Mouse (Mus musculus) lung, embryonic 14.5 days (tissue): ENCODE data around the gene Tent5b. TPM values are rescaled to one million over a fixed set of nuclear protein-coding genes. Genes with fewer than 3 reads are reported as not detected.

ENCODE experiments used
- ATAC-seq: fragments of 200-750 bp; cut with Nextera tagmentation; 2 replicates; pipeline ENCODE4 v1.8.0; 2017; ENCODE audit warnings: mild to moderate bottlenecking, moderate TSS enrichment, moderate library complexity; ENCODE audit not compliant: insufficient read depth
- DNase-seq: peaks from one replicate; pipeline ENCODE4 v3.0.0-alpha.2; 2015
- H3K27ac ChIP-seq: fragments of 300-500 bp; sonication (generic); 2 replicates; pipeline ENCODE4 v1.5.1; 2014; ENCODE audit warnings: low read depth, mild to moderate bottlenecking, moderate library complexity
- H3K27me3 ChIP-seq: fragments of 300-500 bp; sonication (generic); 2 replicates; pipeline ENCODE4 v1.6.1; 2014; ENCODE audit warnings: low read length, control low read depth; ENCODE audit not compliant: insufficient read depth
- H3K36me3 ChIP-seq: fragments of 300-500 bp; sonication (generic); 2 replicates; pipeline ENCODE4 v1.6.1; 2014; ENCODE audit warnings: control low read depth; ENCODE audit not compliant: insufficient read depth
- H3K4me1 ChIP-seq: fragments of 300-500 bp; sonication (generic); 2 replicates; pipeline ENCODE4 v1.6.1; 2014; ENCODE audit warnings: antibody characterized with exemption, control low read depth; ENCODE audit not compliant: insufficient read depth
- H3K4me2 ChIP-seq: fragments of 300-500 bp; sonication (generic); 2 replicates; pipeline ENCODE4 v1.6.1; 2014; ENCODE audit warnings: mild to moderate bottlenecking
- H3K4me3 ChIP-seq: fragments of 300-500 bp; sonication (generic); 2 replicates; pipeline ENCODE4 v1.5.1; 2014; ENCODE audit warnings: low read depth, low read length
- H3K9ac ChIP-seq: fragments of 300-500 bp; sonication (generic); 2 replicates; pipeline ENCODE4 v1.6.1; 2014
- H3K9me3 ChIP-seq: fragments of 300-500 bp; sonication (generic); 2 replicates; pipeline ENCODE4 v1.6.1; 2016; ENCODE audit warnings: low read depth, low read length, control low read depth
- CTCF ChIP-seq: IDR thresholded peaks from 2 replicates; pipeline ENCODE4 v1.5.1; 2016; ENCODE audit warnings: antibody characterized with exemption, low read depth
- WGBS: fragments of 180-500 bp; shearing (Covaris S2); extraction: QIAGEN DNeasy Blood & Tissue Kit; methylation state at CpG from one replicate; pipeline ENCODE4 v1.1.7; 2014; 5-methylcytosine and 5-hydroxymethylcytosine counted together
- polyA plus RNA-seq: library from polyadenylated mRNA; unstranded; fragments of >200 nt; fragmentation: Nextera tagmentation; extraction: Ambion mirVana; gene quantifications from 2 replicates; pipeline ENCODE4 v1.2.1, GENCODE M21; 2014

Gene Tent5b
- polyA plus RNA-seq, 1 experiment from 2014 or later = 0.41 TPM

- H3K4me3 ChIP-seq = no peak overlapping the region
- ATAC-seq = peak; percentile 68
- no peaks in the 10 kb centered on the region for H3K4me1 ChIP-seq
- no peak overlapping the region for H3K9ac ChIP-seq
- peaks cover 2% of the 10 kb centered on the region; the same call in 1 of the 2 replicates for H3K27me3 ChIP-seq
- H3K9me3 ChIP-seq = no peaks in the 10 kb centered on the region
- H3K36me3 ChIP-seq = no peaks in the 10 kb centered on the region
- DNase-seq = peak; percentile 86
- no peak overlapping the region for H3K4me2 ChIP-seq
- WGBS = 14% methylated on average over 8 of the region's 8 CpGs
- TF ChIP-seq CTCF = peak; percentile 93
- H3K27ac ChIP-seq = no peak overlapping the region
Measured at GRCm38 (mm10) chr4:133512972-133513371, 33.0 kb downstream of the Tent5b start.

- DNase-seq (peak; percentile 76), ATAC-seq (peak; percentile 89)
- Histone ChIP-seq H3K27ac (peak within 1 kb of the TSS; percentile 63; the same call in 1 of the 2 replicates), H3K36me3 (no peaks in the 10 kb centered on the region), H3K4me1 (0 out of 2 replicates have a peak, but pooled peaks cover 3% of the 10 kb centered on the region), H3K9me3 (no peaks in the 10 kb centered on the region), H3K4me2 (peak within 1 kb of the TSS; percentile 56), H3K9ac (peak within 1 kb of the TSS; percentile 68), H3K27me3 (peaks cover 29% of the 10 kb centered on the region), H3K4me3 (peak within 1 kb of the TSS; percentile 56)
- 3% methylated on average over 54 of the region's 69 CpGs for WGBS
- TF ChIP-seq CTCF = no peak
Measured at GRCm38 (mm10) chr4:133518601-133519368, 38.9 kb downstream of the Tent5b start, which contains the start of gene Kdf1. Kdf1 (plus strand) TSS chr4:133518963.

- ATAC-seq = peak; percentile 72
- WGBS = 4% methylated on average over 25 of the region's 25 CpGs
- 0 out of 2 replicates have a peak, but pooled peaks cover 3% of the 10 kb centered on the region for H3K4me1 ChIP-seq
- H3K4me2 ChIP-seq = peak overlapping the region; percentile 56
- H3K9me3 ChIP-seq = no peaks in the 10 kb centered on the region
- peak overlapping the region; percentile 63; the same call in 1 of the 2 replicates for H3K27ac ChIP-seq
- TF ChIP-seq CTCF = no peak
- H3K36me3 ChIP-seq = no peaks in the 10 kb centered on the region
- peak overlapping the region; percentile 56 for H3K4me3 ChIP-seq
- peak overlapping the region; percentile 68 for H3K9ac ChIP-seq
- DNase-seq = peak; percentile 29
- peaks cover 29% of the 10 kb centered on the region for H3K27me3 ChIP-seq
Measured at GRCm38 (mm10) chr4:133519369-133519665, 39.4 kb downstream of the Tent5b start.

GRCm38 (mm10) chr4:133521502-133521901, 41.6 kb downstream of the Tent5b start:
- H3K4me3 ChIP-seq = no peak overlapping the region
- H3K27me3 ChIP-seq = peaks cover 29% of the 10 kb centered on the region
- TF ChIP-seq CTCF = no peak
- H3K36me3 ChIP-seq = no peaks in the 10 kb centered on the region
- WGBS = 61% methylated on average over 2 of the region's 2 CpGs
- no peak overlapping the region for H3K4me2 ChIP-seq
- no peaks in the 10 kb centered on the region for H3K9me3 ChIP-seq
- H3K27ac ChIP-seq = no peak overlapping the region
- DNase-seq (no peak), ATAC-seq (no peak)
- no peak overlapping the region for H3K9ac ChIP-seq
- H3K4me1 ChIP-seq = 0 out of 2 replicates have a peak, but pooled peaks cover 3% of the 10 kb centered on the region

- no peaks in the 10 kb centered on the region for H3K27me3 ChIP-seq
- no peak for TF ChIP-seq CTCF
- H3K27ac ChIP-seq = no peak overlapping the region
- H3K9ac ChIP-seq = no peak overlapping the region
- ATAC-seq = no peak
- no peaks in the 10 kb centered on the region for H3K9me3 ChIP-seq
- peaks cover 53% of the 10 kb centered on the region for H3K36me3 ChIP-seq
- no peak for DNase-seq
- no peak overlapping the region for H3K4me3 ChIP-seq
- WGBS = 67% methylated on average over 16 of the region's 16 CpGs
- H3K4me2 ChIP-seq = no peak overlapping the region
- H3K4me1 ChIP-seq = no peaks in the 10 kb centered on the region
Measured at GRCm38 (mm10) chr4:133527788-133528187, 47.9 kb downstream of the Tent5b start.

- no peak for TF ChIP-seq CTCF
- H3K36me3 ChIP-seq = peaks cover 96% of the 10 kb centered on the region
- 71% methylated on average over 3 of the region's 3 CpGs for WGBS
Measured at GRCm38 (mm10) chr4:133532777-133533176, 52.8 kb downstream of the Tent5b start.

GRCm38 (mm10) chr4:133536081-133536480, 56.1 kb downstream of the Tent5b start:
- Histone ChIP-seq H3K27ac (no peak overlapping the region), H3K4me1 (no peaks in the 10 kb centered on the region), H3K4me3 (no peak overlapping the region), H3K36me3 (peaks cover 96% of the 10 kb centered on the region), H3K9ac (no peak overlapping the region), H3K27me3 (no peaks in the 10 kb centered on the region), H3K4me2 (no peak overlapping the region), H3K9me3 (no peaks in the 10 kb centered on the region)
- TF ChIP-seq CTCF = no peak
- 86% methylated on average over 3 of the region's 3 CpGs for WGBS
- DNase-seq = no peak
- ATAC-seq = no peak

More at GRCm38 (mm10) chr4:133532777-133533176, 52.8 kb downstream of the Tent5b start:
- H3K27ac ChIP-seq = no peak overlapping the region
- no peak for ATAC-seq
- no peaks in the 10 kb centered on the region for H3K9me3 ChIP-seq
- DNase-seq = no peak
- no peaks in the 10 kb centered on the region for H3K4me1 ChIP-seq
- H3K9ac ChIP-seq = no peak overlapping the region
- H3K4me2 ChIP-seq = no peak overlapping the region
- H3K4me3 ChIP-seq = no peak overlapping the region
- no peaks in the 10 kb centered on the region for H3K27me3 ChIP-seq
